Mouse (Mus musculus): ENCODE data around the gene Btbd35f12. TPM values are rescaled to one million over a fixed set of nuclear protein-coding genes. Genes with fewer than 3 reads are reported as not detected.
"Not testable (repeated sequence)": the region's sequence is repeated elsewhere in the genome, so short reads cannot be mapped to it uniquely, and the experiment has no call there.

The Btbd35f12 gene
- polyA plus RNA-seq (2015; fragmentation: Nextera tagmentation; extraction: Ambion mirVana), result not detected in 2 replicates

- H3K4me1 ChIP-seq; H3K27me3 ChIP-seq (replicated peaks); H3K27ac ChIP-seq (replicated peaks); H3K9me3 ChIP-seq (replicated peaks); H3K9ac ChIP-seq (replicated peaks); H3K4me2 ChIP-seq; H3K4me3 ChIP-seq (replicated peaks); H3K36me3 ChIP-seq; ATAC-seq (ENCODE audit: low FRiP score): not testable (repeated sequence)
- WGBS, result no CpG with 5 or more reads among the region's 3 CpGs
Observed at GRCm38 (mm10) chrX:33313079-33313478, at the start of gene Btbd35f12. Gene Btbd35f12, plus strand, starts transcription at chrX:33313379.

- not testable (repeated sequence) for H3K4me1 ChIP-seq; ATAC-seq (ENCODE audit: low FRiP score); H3K9ac ChIP-seq (replicated peaks); H3K4me2 ChIP-seq; H3K36me3 ChIP-seq; H3K4me3 ChIP-seq (replicated peaks); H3K27me3 ChIP-seq (replicated peaks); H3K27ac ChIP-seq (replicated peaks); H3K9me3 ChIP-seq (replicated peaks)
- 80% methylated on average over 2 of the region's 2 CpGs for whole genome bisulfite sequencing
Observed at GRCm38 (mm10) chrX:33353254-33353653, 40.1 kb downstream of the Btbd35f12 start.

Other genes with a start within 250 kb of the Btbd35f12 start
- gene Spin2-ps6, start 78.5 kb upstream of the Btbd35f12 start, polyA plus RNA-seq (2015; fragmentation: Nextera tagmentation; extraction: Ambion mirVana), result not detected in 2 replicates

All from neural tube, embryonic 15.5 days (tissue).